Mouse (Mus musculus): Measurements from ENCODE around the gene Atrip.

Gene Atrip

GRCm38 (mm10) chr9:109038086-109038895 is 35.6 kb downstream of the Atrip start, which contains the start of gene Shisa5:
TSS of gene Shisa5 (plus strand) at chr9:109038565.
- peak in 1 of 2 experiments; percentile 51 for DNase-seq (ENCODE audit: low spot score in 2 of 2)

GRCm38 (mm10) chr9:109032435-109032834 is 41.5 kb downstream of the Atrip start:
- DNase-seq (ENCODE audit: low spot score in 2 of 2): no peak

- no peak for DNase-seq (ENCODE audit: low spot score in 2 of 2)
Observed at GRCm38 (mm10) chr9:109031686-109032085, 42.2 kb downstream of the Atrip start.

GRCm38 (mm10) chr9:109031001-109031400 is 42.9 kb downstream of the Atrip start:
- no peak for DNase-seq (ENCODE audit: low spot score in 2 of 2)

GRCm38 (mm10) chr9:109030312-109030711 is 43.6 kb downstream of the Atrip start:
- DNase-seq (ENCODE audit: low spot score in 2 of 2): no peak

DNA sequence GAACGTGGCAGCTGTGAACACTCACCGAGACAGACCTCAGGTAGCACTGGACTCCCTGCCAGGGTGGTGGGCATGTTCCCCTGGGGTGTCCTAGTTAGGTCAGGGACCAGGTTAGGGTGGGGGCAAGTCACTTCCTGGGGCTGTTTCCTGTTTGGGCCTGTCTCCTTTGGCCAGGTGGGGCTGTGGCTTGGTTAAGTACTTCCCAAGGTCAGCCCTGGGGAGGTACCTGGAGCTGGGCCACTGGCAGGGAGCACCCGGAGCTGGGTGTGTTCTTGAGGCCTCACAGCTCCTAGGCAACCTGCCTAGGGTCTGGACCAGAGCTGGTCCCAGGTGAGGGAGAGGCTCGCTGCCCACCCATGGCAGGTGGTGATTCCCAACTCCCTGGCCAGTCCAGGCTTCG is 45.0 kb downstream of the Atrip start:
- DNase-seq (ENCODE audit: low spot score in 2 of 2): no peak

- DNase-seq (ENCODE audit: low spot score in 2 of 2): no peak
Observed at GRCm38 (mm10) chr9:109028421-109028820, 45.5 kb downstream of the Atrip start.

- DNase-seq (ENCODE audit: low spot score in 2 of 2): no peak
Observed at GRCm38 (mm10) chr9:109027521-109027920, 46.4 kb downstream of the Atrip start.

- no peak for DNase-seq (ENCODE audit: low spot score in 2 of 2)
Observed at GRCm38 (mm10) chr9:109022866-109023685, 50.8 kb downstream of the Atrip start.

- DNase-seq (ENCODE audit: low spot score in 2 of 2): no peak
Observed at GRCm38 (mm10) chr9:109021428-109021827, 52.5 kb downstream of the Atrip start.

GRCm38 (mm10) chr9:109016973-109017604 is 56.8 kb downstream of the Atrip start:
- DNase-seq (ENCODE audit: low spot score in 2 of 2): no peak

DNA sequence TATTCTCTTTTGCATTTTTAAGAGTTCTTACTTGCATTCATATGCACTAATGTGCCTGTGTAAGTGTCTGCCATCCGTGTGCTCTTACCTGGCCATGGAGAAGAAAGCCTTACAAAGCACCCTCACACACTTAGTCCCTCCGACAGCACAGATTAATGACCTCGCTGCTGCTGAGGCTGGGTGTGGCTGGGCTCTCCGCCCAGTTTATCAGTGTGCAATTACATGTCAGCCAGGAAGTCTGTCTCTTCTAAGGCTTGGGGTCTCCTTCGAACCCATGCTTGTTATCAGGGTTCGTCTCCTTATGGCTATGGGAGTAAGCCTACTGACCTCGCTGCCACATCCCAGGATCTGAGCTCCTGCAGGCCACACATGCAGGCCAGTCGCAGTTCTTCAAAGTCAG is 58.5 kb downstream of the Atrip start:
- DNase-seq (ENCODE audit: low spot score in 2 of 2): no peak

- DNase-seq (ENCODE audit: low spot score in 2 of 2): no peak
Observed at GRCm38 (mm10) chr9:109010316-109010690, 63.6 kb downstream of the Atrip start.

DNA sequence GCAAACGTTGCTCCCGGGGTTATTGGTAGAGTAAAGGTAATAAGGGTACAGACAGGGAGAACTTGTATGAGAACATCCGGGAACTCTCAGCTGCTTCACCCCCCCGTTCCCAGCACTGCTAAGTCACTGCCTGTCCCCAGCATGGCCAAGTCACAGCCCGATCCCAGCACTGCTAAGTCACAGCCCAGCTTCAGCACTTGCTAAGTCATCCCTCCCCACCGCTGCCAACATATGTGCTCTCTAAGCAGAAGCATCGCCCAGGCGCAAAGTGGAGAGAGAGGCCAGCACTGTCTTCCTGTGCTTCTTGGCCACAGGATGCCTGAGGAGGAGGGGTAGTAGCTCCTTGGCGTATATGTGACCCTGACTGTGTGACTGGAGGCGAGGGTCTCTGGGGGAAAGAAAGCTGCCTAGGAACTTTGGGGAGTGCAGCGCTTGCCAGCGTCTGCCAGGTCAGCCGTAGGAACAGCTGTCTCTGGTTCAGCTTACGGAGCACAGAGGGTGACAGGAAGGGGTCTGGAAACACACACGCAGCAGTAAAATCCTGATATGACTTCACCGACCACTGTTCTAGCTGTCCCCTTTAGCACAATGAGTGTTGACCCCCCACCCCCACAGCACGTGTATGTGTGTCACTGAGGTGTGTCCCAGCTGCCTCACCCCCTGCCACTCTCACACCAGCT is 64.1 kb downstream of the Atrip start:
- DNase-seq (ENCODE audit: low spot score in 2 of 2): no peak

GRCm38 (mm10) chr9:109008994-109009635 is 64.8 kb downstream of the Atrip start:
- no peak for DNase-seq (ENCODE audit: low spot score in 2 of 2)

- no peak for DNase-seq (ENCODE audit: low spot score in 2 of 2)
Observed at GRCm38 (mm10) chr9:109008081-109008480, 65.8 kb downstream of the Atrip start.
